Mouse (Mus musculus) MEL (cell line): Measurements from ENCODE around the gene Utf1. TPM values are rescaled to one million over a fixed set of nuclear protein-coding genes. Genes with fewer than 3 reads are reported as not detected.

ENCODE experiments used
- DNase-seq: peaks from one replicate; pipeline ENCODE4 v3.0.0; 2011; ENCODE audit warnings: low read depth, low spot score
- H3K27ac ChIP-seq: 2 replicates; pipeline ENCODE4 v1.5.1; 2012; ENCODE audit warnings: low read depth, mild to moderate bottlenecking, control low read depth, low read length, moderate library complexity; ENCODE audit not compliant: control insufficient read depth
- H3K27me3 ChIP-seq, 2 experiments: fragments of 150-350 bp in 1 of 2; sonication (generic) in 1 of 2; 2 replicates each; pipeline ENCODE4 v1.6.1; 2012; ENCODE audit warnings: low read length in 2 of 2, mild to moderate bottlenecking in 2 of 2, improper control_type of control experiment in 1 of 2, moderate library complexity in 1 of 2; ENCODE audit not compliant: insufficient read depth in 2 of 2, control insufficient read depth in 1 of 2
- H3K36me3 ChIP-seq, 2 experiments: 2 replicates each; pipeline ENCODE4 v1.6.1; 2012 to 2014; ENCODE audit warnings: low read length in 2 of 2, improper control_type of control experiment in 1 of 2, inconsistent platforms in 1 of 2, mild to moderate bottlenecking in 1 of 2; ENCODE audit not compliant: insufficient read depth in 2 of 2, control insufficient read depth in 1 of 2
- H3K4me1 ChIP-seq, 2 experiments: fragments of 150-350 bp in 1 of 2; sonication (generic) in 1 of 2; 2 replicates each; pipeline ENCODE4 v1.6.1; 2012; ENCODE audit warnings: low read length in 2 of 2, improper control_type of control experiment in 1 of 2, mild to moderate bottlenecking in 1 of 2; ENCODE audit not compliant: insufficient read depth in 2 of 2, control insufficient read depth in 1 of 2
- H3K4me3 ChIP-seq, 2 experiments: fragments of 150-350 bp in 1 of 2; sonication (generic) in 1 of 2; 2 replicates each; pipeline ENCODE4 v1.5.1; 2012; ENCODE audit warnings: low read depth in 2 of 2, low read length in 2 of 2, mild to moderate bottlenecking in 2 of 2, moderate library complexity in 2 of 2, control low read depth in 1 of 2, improper control_type of control experiment in 1 of 2; ENCODE audit not compliant: control insufficient read depth in 1 of 2, insufficient read depth in 1 of 2
- H3K79me2 ChIP-seq: 2 replicates; pipeline ENCODE4 v1.6.1; 2012; ENCODE audit warnings: mild to moderate bottlenecking, low read length, moderate library complexity; ENCODE audit not compliant: control insufficient read depth, poor library complexity, insufficient read depth
- H3K9ac ChIP-seq: 2 replicates; pipeline ENCODE4 v1.6.1; 2012; ENCODE audit warnings: low read depth, mild to moderate bottlenecking, control low read depth, low read length, moderate library complexity; ENCODE audit not compliant: control insufficient read depth, poor library complexity, severe bottlenecking
- H3K9me3 ChIP-seq: fragments of 150-350 bp; sonication (generic); replicated peaks from 2 replicates; pipeline ENCODE4 v1.6.1; 2012; ENCODE audit warnings: mild to moderate bottlenecking, low read length, improper control_type of control experiment, moderate library complexity; ENCODE audit not compliant: insufficient read depth
- BHLHE40 ChIP-seq: IDR thresholded peaks from 2 replicates; pipeline ENCODE4 v1.6.1; 2012; ENCODE audit warnings: low read depth, mild to moderate bottlenecking, inconsistent platforms, low read length, improper control_type of control experiment, borderline replicate concordance
- CHD1 ChIP-seq: IDR thresholded peaks from 2 replicates; pipeline ENCODE4 v1.6.1; 2012; ENCODE audit warnings: low read depth, mild to moderate bottlenecking, inconsistent platforms, low read length, improper control_type of control experiment
- CTCF ChIP-seq, 3 experiments: IDR thresholded peaks in 2 of 3; conservative IDR thresholded peaks in 1 of 3; 2 replicates each; pipeline ENCODE4 v1.5.1; 2011 to 2012; ENCODE audit warnings: low read length in 3 of 3, low read depth in 2 of 3, mild to moderate bottlenecking in 2 of 3, improper control_type of control experiment in 1 of 3, inconsistent platforms in 1 of 3, mixed read lengths in 1 of 3, moderate library complexity in 1 of 3; ENCODE audit not compliant: control insufficient read depth in 1 of 3, insufficient read depth in 1 of 3, poor library complexity in 1 of 3, severe bottlenecking in 1 of 3
- E2F4 ChIP-seq: IDR thresholded peaks from 2 replicates; pipeline ENCODE4 v1.6.1; 2011; ENCODE audit warnings: low read depth, low read length, improper control_type of control experiment, borderline replicate concordance
- ELF1 ChIP-seq: IDR thresholded peaks from 2 replicates; pipeline ENCODE4 v1.6.1; 2014; ENCODE audit warnings: low read depth, mild to moderate bottlenecking, inconsistent platforms, low read length, improper control_type of control experiment, moderate library complexity
- EP300 ChIP-seq, 2 experiments: IDR thresholded peaks; 2 replicates each; pipeline ENCODE4 v1.6.1; 2011; ENCODE audit warnings: improper control_type of control experiment in 2 of 2, low read length in 2 of 2, low read depth in 1 of 2, mild to moderate bottlenecking in 1 of 2
- ETS1 ChIP-seq: IDR thresholded peaks from 2 replicates; pipeline ENCODE4 v1.6.1; 2012; ENCODE audit warnings: low read depth, mild to moderate bottlenecking, inconsistent platforms, low read length, improper control_type of control experiment, moderate library complexity
- GABPA ChIP-seq: IDR thresholded peaks from 2 replicates; pipeline ENCODE4 v1.6.1; 2012; ENCODE audit warnings: low read depth, mild to moderate bottlenecking, inconsistent platforms, low read length, improper control_type of control experiment, moderate library complexity
- GATA1 ChIP-seq: IDR thresholded peaks from 2 replicates; pipeline ENCODE4 v1.6.1; 2011; ENCODE audit warnings: low read depth, low read length, improper control_type of control experiment
- HCFC1 ChIP-seq: IDR thresholded peaks from 2 replicates; pipeline ENCODE4 v1.6.1; 2012; ENCODE audit warnings: low read depth, mild to moderate bottlenecking, inconsistent platforms, low read length, improper control_type of control experiment, moderate library complexity
- KAT2A ChIP-seq: conservative IDR thresholded peaks from 2 replicates; pipeline ENCODE4 v1.6.1; 2012; ENCODE audit warnings: low read depth, low read length, improper control_type of control experiment, inconsistent platforms
- MAFK ChIP-seq: IDR thresholded peaks from 2 replicates; pipeline ENCODE4 v1.6.1; 2011; ENCODE audit warnings: low read depth, mild to moderate bottlenecking, low read length, improper control_type of control experiment, borderline replicate concordance
- MXI1 ChIP-seq: IDR thresholded peaks from 2 replicates; pipeline ENCODE4 v1.6.1; 2011; ENCODE audit warnings: mild to moderate bottlenecking, low read depth, low read length, improper control_type of control experiment
- MYB ChIP-seq: IDR thresholded peaks from 2 replicates; pipeline ENCODE4 v1.6.1; 2011; ENCODE audit warnings: mild to moderate bottlenecking, low read depth, low read length, improper control_type of control experiment
- MYC ChIP-seq: IDR thresholded peaks from 2 replicates; pipeline ENCODE4 v1.6.1; 2011; ENCODE audit warnings: low read depth, mild to moderate bottlenecking, low read length, improper control_type of control experiment, moderate library complexity
- NELFE ChIP-seq: IDR thresholded peaks from 2 replicates; pipeline ENCODE4 v1.6.1; 2011; ENCODE audit warnings: low read depth, low read length, improper control_type of control experiment
- POLR2AphosphoS2 ChIP-seq: IDR thresholded peaks from 2 replicates; pipeline ENCODE4 v1.6.1; 2011; ENCODE audit warnings: low read length, improper control_type of control experiment
- POLR2AphosphoS5 ChIP-seq: IDR thresholded peaks from 2 replicates; pipeline ENCODE4 v1.6.1; 2012; ENCODE audit warnings: low read depth, borderline replicate concordance, mild to moderate bottlenecking, inconsistent platforms, low read length, moderate library complexity, mixed read lengths
- SMC3 ChIP-seq: IDR thresholded peaks from 2 replicates; pipeline ENCODE4 v1.6.1; 2011; ENCODE audit warnings: low read depth, low read length, improper control_type of control experiment
- TBP ChIP-seq: IDR thresholded peaks from 2 replicates; pipeline ENCODE4 v1.8.0; 2011; ENCODE audit warnings: low read depth, low read length, improper control_type of control experiment
- TCF12 ChIP-seq: IDR thresholded peaks from 2 replicates; pipeline ENCODE4 v1.6.1; 2014; ENCODE audit warnings: low read depth, mild to moderate bottlenecking, inconsistent platforms, low read length, improper control_type of control experiment, moderate library complexity
- UBTF ChIP-seq: IDR thresholded peaks from 2 replicates; pipeline ENCODE4 v1.6.1; 2012; ENCODE audit warnings: low read depth, mild to moderate bottlenecking, inconsistent platforms, low read length, improper control_type of control experiment, moderate library complexity, borderline replicate concordance; ENCODE audit not compliant: insufficient read depth
- USF2 ChIP-seq, 2 experiments: IDR thresholded peaks; 2 replicates each; pipeline ENCODE4 v1.6.1; 2011 to 2012; ENCODE audit warnings: improper control_type of control experiment in 2 of 2, low read length in 2 of 2, borderline replicate concordance in 1 of 2, inconsistent platforms in 1 of 2, low read depth in 1 of 2, mild to moderate bottlenecking in 1 of 2; ENCODE audit not compliant: insufficient read depth in 1 of 2
- ZC3H11A ChIP-seq: IDR thresholded peaks from 2 replicates; pipeline ENCODE4 v1.6.1; 2012; ENCODE audit warnings: low read depth, mild to moderate bottlenecking, inconsistent platforms, low read length, improper control_type of control experiment
- ZNF384 ChIP-seq: IDR thresholded peaks from 2 replicates; pipeline ENCODE4 v1.6.1; 2012; ENCODE audit warnings: low read depth, mild to moderate bottlenecking, inconsistent platforms, low read length, improper control_type of control experiment
- polyA plus RNA-seq, 2 experiments: library from polyadenylated mRNA; stranded (reverse) in 1 of 2; unstranded in 1 of 2; fragments of >175 nt in 1 of 2; fragments of >200 nt in 1 of 2; gene quantifications; 2 replicates each; pipeline versions ENCODE4 v1.2.1 to v1.2.4; 2012; ENCODE audit warnings: low replicate concordance in 2 of 2, low read depth in 1 of 2; ENCODE audit not compliant: insufficient read length in 2 of 2, insufficient read depth in 1 of 2, missing spikeins in 1 of 2
- total RNA-seq: library from RNA; depleted of rRNA; stranded (reverse); fragments of 300-350 nt; gene quantifications from 2 replicates; pipeline ENCODE4 v1.2.3, GENCODE M21; 2012

The Utf1 gene
- total and polyA plus RNA-seq, 3 experiments = not detected

GRCm38 (mm10) chr7:139972923-139973331 is 29.3 kb downstream of the Utf1 start:
- no peak overlapping the region for H3K4me3 ChIP-seq
- H3K9me3 ChIP-seq = no peaks in the 10 kb centered on the region
- H3K27ac ChIP-seq = peak overlapping the region; percentile 64; the same call in 1 of the 2 replicates
- H3K27me3 ChIP-seq = no peaks in the 10 kb centered on the region
- H3K36me3 ChIP-seq = peaks cover 0 to 14% of the 10 kb centered on the region in 2 experiments; a peak in 2 of 4 replicates
- no peak overlapping the region for H3K9ac ChIP-seq
- peak; percentile 79 for DNase-seq
- H3K79me2 ChIP-seq = no peaks in the 10 kb centered on the region
- peaks cover 0 to 29% of the 10 kb centered on the region in 2 experiments; a peak in 3 of 4 replicates for H3K4me1 ChIP-seq
- no peak for TF ChIP-seq SMC3
- TF ChIP-seq MYB = no peak
- 0 out of 2 replicates have a peak, but pooled peaks have one; percentile 12 for TF ChIP-seq GATA1
- no peak for TF ChIP-seq USF2 (IDR thresholded peaks at IDR 0.05; ENCODE audit: borderline replicate concordance in 1 of 2, insufficient read depth in 1 of 2, low read depth in 1 of 2, low read length in 2 of 2)
- TF ChIP-seq NELFE = no peak
- TF ChIP-seq ETS1 = no peak
- TF ChIP-seq MXI1 = no peak
- no peak for TF ChIP-seq GABPA
- no peak for TF ChIP-seq KAT2A
- TF ChIP-seq E2F4 = no peak
- TF ChIP-seq TBP = peak; percentile 96
- no peak for TF ChIP-seq ZC3H11A
- TF ChIP-seq UBTF = 0 out of 2 replicates have a peak, but pooled peaks have one; percentile 80
- TF ChIP-seq ZNF384 = peak; percentile 62; the same call in 1 of the 2 replicates
- TF ChIP-seq TCF12 = no peak
- TF ChIP-seq CHD1 = no peak
- TF ChIP-seq CTCF (IDR thresholded peaks at IDR 0.05 in 2 of 3, conservative IDR thresholded peaks at IDR 0.05 in 1 of 3; ENCODE audit: control insufficient read depth in 1 of 3, insufficient read depth in 1 of 3, low read depth in 2 of 3, low read length in 3 of 3, poor library complexity in 1 of 3, severe bottlenecking in 1 of 3) = no peak
- TF ChIP-seq MYC = no peak
- no peak for TF ChIP-seq HCFC1
- TF ChIP-seq BHLHE40 = no peak
- TF ChIP-seq MAFK = no peak

DNA sequence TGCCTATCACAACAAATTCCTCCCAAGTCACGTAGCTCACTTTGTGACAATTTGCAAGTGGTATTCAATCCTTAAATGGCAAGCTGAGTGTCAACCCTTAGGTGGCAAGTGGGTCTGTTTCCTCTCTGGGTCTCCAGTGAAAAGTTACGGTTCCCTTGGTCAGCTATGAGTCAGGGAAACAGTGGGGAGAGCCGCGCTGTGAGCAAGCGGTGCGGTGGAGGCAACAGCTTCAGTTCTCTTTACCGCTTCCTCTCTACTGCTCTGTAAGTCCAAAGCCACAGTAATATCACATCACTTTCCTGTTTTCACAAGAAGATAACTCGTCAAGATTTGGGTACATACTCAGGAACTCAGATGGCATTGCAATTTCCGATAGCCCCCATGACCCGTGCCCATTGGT is 30.7 kb downstream of the Utf1 start:
- Histone ChIP-seq H3K27me3 (no peaks in the 10 kb centered on the region), H3K4me1 (peaks cover 0 to 32% of the 10 kb centered on the region in 2 experiments; a peak in 3 of 4 replicates), H3K9me3 (no peaks in the 10 kb centered on the region), H3K36me3 (peaks cover 0 to 16% of the 10 kb centered on the region in 2 experiments; a peak in 2 of 4 replicates), H3K9ac (peak overlapping the region; percentile 38), H3K4me3 (peak overlapping the region; percentile 21 to 22; a peak in 2 of 4 replicates), H3K79me2 (no peaks in the 10 kb centered on the region), H3K27ac (peak overlapping the region; percentile 66)
- DNase-seq = peak; percentile 67
- no peak for TF ChIP-seq POLR2AphosphoS2
- no peak for TF ChIP-seq ELF1
- peak; percentile 16 to 37; a peak in 3 of 4 replicates for TF ChIP-seq EP300 (IDR thresholded peaks at IDR 0.05; ENCODE audit: low read depth in 1 of 2, low read length in 2 of 2)
- TF ChIP-seq GATA1 = peak; percentile 41; the same call in 1 of the 2 replicates
- no peak for TF ChIP-seq POLR2AphosphoS5
- TF ChIP-seq TBP = 0 out of 2 replicates have a peak, but pooled peaks have one; percentile 32
- no peak for TF ChIP-seq TCF12
